Mouse (Mus musculus) layer of hippocampus, adult 8-10 months (tissue): ENCODE results near the gene A230050P20Rik. TPM values are rescaled to one million over a fixed set of nuclear protein-coding genes. Genes with fewer than 3 reads are reported as not detected.

Experiments
- DNase-seq, 2 experiments: peaks; one replicate each; pipeline ENCODE4 v3.0.0; 2022; ENCODE audit warnings: low spot score in 2 of 2
- total RNA-seq, 4 experiments: library from RNA; stranded (reverse); gene quantifications; 2 replicates each; pipeline ENCODE4 v1.2.4; 2022

Gene A230050P20Rik
- total RNA-seq, 4 experiments from 2014 or later = 83.6 to 95.7 (median 90.0) TPM

- DNase-seq = no peak
Observed at GRCm38 (mm10) chr9:20873521-20873920, 5.1 kb downstream of the A230050P20Rik start.

- no peak for DNase-seq
Observed at GRCm38 (mm10) chr9:20875021-20875790, 6.8 kb downstream of the A230050P20Rik start.

- no peak for DNase-seq
Observed at GRCm38 (mm10) chr9:20876318-20877117, 8.1 kb downstream of the A230050P20Rik start.

GRCm38 (mm10) chr9:20877118-20878040, 8.9 kb downstream of the A230050P20Rik start:
- no peak for DNase-seq

- DNase-seq = peak; percentile 99
Observed at GRCm38 (mm10) chr9:20878041-20878709, 9.7 kb downstream of the A230050P20Rik start.

GRCm38 (mm10) chr9:20878710-20879065, 10.2 kb downstream of the A230050P20Rik start:
- no peak for DNase-seq

- DNase-seq = no peak
Observed at GRCm38 (mm10) chr9:20879097-20879792, 10.8 kb downstream of the A230050P20Rik start, which contains the start of gene Angptl6. TSS of gene Angptl6 (minus strand) at chr9:20879727.

- peak in 1 of 2 experiments; percentile 4 for DNase-seq
Observed at GRCm38 (mm10) chr9:20886563-20886962, 18.1 kb downstream of the A230050P20Rik start.

GRCm38 (mm10) chr9:20887191-20887590, 18.7 kb downstream of the A230050P20Rik start:
- peak in 1 of 2 experiments; percentile 2 for DNase-seq

GRCm38 (mm10) chr9:20887704-20888385, 19.4 kb downstream of the A230050P20Rik start, which contains the start of gene Ppan:
TSS of gene Ppan (plus strand) at chr9:20888175.
- peak; percentile 95 to 97 for DNase-seq

GRCm38 (mm10) chr9:20888386-20888765, 19.9 kb downstream of the A230050P20Rik start:
- DNase-seq = no peak

- DNase-seq = peak in 1 of 2 experiments; percentile 4
Observed at GRCm38 (mm10) chr9:20889185-20890141, 21.0 kb downstream of the A230050P20Rik start.

- DNase-seq = no peak
Observed at GRCm38 (mm10) chr9:20890411-20890810, 22.0 kb downstream of the A230050P20Rik start.

GRCm38 (mm10) chr9:20891339-20892103, 23.1 kb downstream of the A230050P20Rik start:
- DNase-seq = no peak

GRCm38 (mm10) chr9:20892104-20892653, 23.7 kb downstream of the A230050P20Rik start:
- no peak for DNase-seq

GRCm38 (mm10) chr9:20893069-20893468, 24.6 kb downstream of the A230050P20Rik start:
- DNase-seq = no peak
